Mouse (Mus musculus): ENCODE results near the gene Rpl27a.

DNA sequence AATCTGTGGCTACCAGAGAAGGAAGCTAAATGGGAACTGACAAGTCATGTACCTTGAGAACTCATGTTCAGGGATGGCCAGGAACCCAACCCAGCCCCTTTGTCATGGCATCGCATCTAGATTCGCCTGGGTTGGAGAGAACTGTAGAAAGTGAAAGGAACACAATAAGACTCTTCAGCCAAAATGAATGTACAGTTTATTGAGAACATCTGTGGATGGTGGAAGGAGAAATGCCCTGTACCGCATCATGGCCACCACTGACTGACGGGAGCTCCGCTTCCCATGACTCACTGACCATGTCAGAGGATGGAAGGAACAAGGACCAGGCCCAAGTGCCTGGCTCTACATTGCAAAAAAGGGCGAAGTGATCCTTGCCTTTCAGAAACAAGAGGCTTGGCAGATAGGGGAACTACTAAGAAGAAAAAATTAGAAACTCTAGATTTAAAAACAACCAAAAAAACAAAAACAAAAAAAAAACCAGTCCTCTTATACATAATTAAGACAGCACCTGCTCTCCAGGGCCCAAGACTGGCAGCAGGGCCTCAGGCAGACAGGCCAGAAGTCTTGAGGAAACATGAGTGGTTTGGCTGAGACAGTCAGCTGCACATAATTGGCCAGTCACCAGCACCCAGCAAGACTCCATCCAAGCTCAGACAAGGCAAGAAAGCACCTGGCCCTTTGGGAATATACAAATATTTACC lies 4.9 kb downstream of the Rpl27a start:
- no peak for TF ChIP-seq CTCF (conservative IDR thresholded peaks at IDR 0.05; ENCODE audit: low read length)
- TF ChIP-seq POU5F1 (IDR thresholded peaks at IDR 0.05; ENCODE audit: borderline replicate concordance, low read length): no peak
